Comparison of ENCODE assay signal across 8 mouse cellular contexts in the genomic region with DNA sequence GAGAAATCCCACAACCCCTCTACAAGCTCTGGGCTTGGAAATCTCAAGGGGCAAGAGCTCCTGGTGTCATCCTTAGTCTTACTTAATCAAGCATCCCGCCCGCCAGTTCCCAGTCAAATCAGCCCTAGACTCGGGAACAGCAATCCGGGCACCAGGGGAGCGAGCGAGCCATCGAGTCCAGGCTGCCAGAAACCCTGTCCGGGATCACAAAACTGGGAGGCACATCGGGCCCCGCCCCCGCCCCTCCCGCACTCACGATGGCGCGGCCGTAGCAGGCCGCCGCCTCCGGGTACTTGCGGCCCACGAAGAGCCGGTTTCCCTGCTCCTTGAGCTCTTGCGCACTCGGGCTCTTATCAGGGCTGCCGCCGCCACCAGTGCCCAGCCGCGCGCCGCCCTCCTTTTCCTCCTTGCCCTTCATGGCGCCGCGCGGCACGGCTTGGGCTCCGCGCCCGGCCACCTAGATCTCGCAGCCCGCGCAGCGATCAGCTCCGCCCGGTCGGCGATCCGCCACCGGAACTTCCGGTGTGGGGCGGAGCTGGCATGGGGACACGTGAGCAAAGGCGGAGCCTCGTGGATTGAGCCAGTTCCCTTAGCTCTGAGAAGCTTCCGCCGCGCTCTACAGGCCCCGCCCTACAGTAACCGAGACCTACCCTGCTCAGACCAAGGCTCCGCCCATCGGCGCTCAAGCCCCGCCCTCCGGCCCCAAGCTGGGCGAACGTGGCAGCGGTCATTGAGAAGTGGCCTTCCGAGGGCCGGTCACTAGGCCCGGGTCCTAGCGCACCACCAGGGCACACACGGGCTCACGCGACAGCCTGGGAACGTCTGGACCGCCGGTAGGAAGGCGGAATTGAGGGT. TPM values are rescaled to one million over a fixed set of nuclear protein-coding genes. Genes with fewer than 3 reads are reported as not detected.
DNase-seq lines count a peak whose midpoint lies in the region; ATAC-seq lines count a peak whose summit lies in the region.

No protein-coding gene starts in this region.

- ATAC-seq in hindbrain, embryonic 13.5 days (ENCODE audit: low FRiP score) = peak; percentile 89

- H3K36me3 ChIP-seq in hindbrain, embryonic 13.5 days = peaks cover 41% of the 10 kb centered on the region

- DNase-seq in Muller cell, postnatal 12 days (ENCODE audit: inconsistent ontology term) = peak; percentile 100
- DNase-seq in cerebellum, adult 9-11 months = peak; percentile 99
- DNase-seq in frontal cortex, postnatal 10 days (ENCODE audit: low spot score in 2 of 2) = peak; percentile 98 to 99
- peak; percentile 93 to 95 for DNase-seq in layer of hippocampus, postnatal 25 days (ENCODE audit: extremely low spot score in 1 of 2, low spot score in 1 of 2)
- peak; percentile 100 for DNase-seq in lung, postnatal 25 days (ENCODE audit: low spot score)
- peak; percentile 100 for DNase-seq in retina, embryonic 14.5 days (ENCODE audit: low spot score)
- DNase-seq in thymus, postnatal 4 days = peak; percentile 99

- no peaks in the 10 kb centered on the region for H3K9me3 ChIP-seq in hindbrain, embryonic 13.5 days

- peaks cover 85% of the 10 kb centered on the region for H3K4me1 ChIP-seq in hindbrain, embryonic 13.5 days (replicated peaks)

- peak overlapping the region; percentile 82 for H3K4me3 ChIP-seq in hindbrain, embryonic 13.5 days

- H3K4me2 ChIP-seq in hindbrain, embryonic 13.5 days = peak overlapping the region; percentile 99

- H3K9ac ChIP-seq in hindbrain, embryonic 13.5 days = peak overlapping the region; percentile 91

- WGBS in hindbrain, embryonic 13.5 days = under 1% methylated on average over 64 of the region's 77 CpGs

- no peaks in the 10 kb centered on the region for H3K27me3 ChIP-seq in hindbrain, embryonic 13.5 days

- H3K27ac ChIP-seq in hindbrain, embryonic 13.5 days = peak overlapping the region; percentile 97

RNA-seq across cellular contexts. Expression of a gene that starts 0.5 kb away (rescaled TPM):
- polyA plus RNA-seq in hindbrain, embryonic 13.5 days (2015; fragmentation: Nextera tagmentation; extraction: Ambion mirVana) = 325 and 337 TPM in 2 replicates
- 100 to 1,000 TPM; 160 to 164 TPM for total RNA-seq in layer of hippocampus, postnatal 25 days (2021)

RNA-seq across cellular contexts. Expression of a gene that starts 4.0 kb away (rescaled TPM):
- 62.9 and 64.2 TPM in 2 replicates for polyA plus RNA-seq in hindbrain, embryonic 13.5 days (2015; fragmentation: Nextera tagmentation; extraction: Ambion mirVana)
- total RNA-seq in layer of hippocampus, postnatal 25 days (2021) = 10 to 100 TPM; 59.5 to 62.9 TPM

RNA-seq across cellular contexts. Expression of a gene that starts 4.4 kb away (rescaled TPM):
- polyA plus RNA-seq in hindbrain, embryonic 13.5 days (2015; fragmentation: Nextera tagmentation; extraction: Ambion mirVana) = 24.2 and 25.5 TPM in 2 replicates
- total RNA-seq in layer of hippocampus, postnatal 25 days (2021) = 10 to 100 TPM; 62.3 to 68.3 TPM

RNA-seq across cellular contexts. Expression of a gene that starts 8.9 kb away (rescaled TPM):
- 8.1 and 8.5 TPM in 2 replicates for polyA plus RNA-seq in hindbrain, embryonic 13.5 days (2015; fragmentation: Nextera tagmentation; extraction: Ambion mirVana)
- total RNA-seq in layer of hippocampus, postnatal 25 days (2021) = 10 to 100 TPM; 26.0 to 28.5 TPM

RNA-seq across cellular contexts. Expression of a gene that starts 9.2 kb away (rescaled TPM):
- 26.6 and 30.7 TPM in 2 replicates for polyA plus RNA-seq in hindbrain, embryonic 13.5 days (2015; fragmentation: Nextera tagmentation; extraction: Ambion mirVana)
- total RNA-seq in layer of hippocampus, postnatal 25 days (2021) = 10 to 100 TPM; 26.5 to 27.1 TPM

Comparison
In these comparisons a context has a peak if more than half of its experiments do, and no peak if none do; other contexts are left out.
1. Peak in every context shown above with its lines: DNase-seq, ATAC-seq, H3K4me3 ChIP-seq and H3K27ac ChIP-seq.